In the genomic region with DNA sequence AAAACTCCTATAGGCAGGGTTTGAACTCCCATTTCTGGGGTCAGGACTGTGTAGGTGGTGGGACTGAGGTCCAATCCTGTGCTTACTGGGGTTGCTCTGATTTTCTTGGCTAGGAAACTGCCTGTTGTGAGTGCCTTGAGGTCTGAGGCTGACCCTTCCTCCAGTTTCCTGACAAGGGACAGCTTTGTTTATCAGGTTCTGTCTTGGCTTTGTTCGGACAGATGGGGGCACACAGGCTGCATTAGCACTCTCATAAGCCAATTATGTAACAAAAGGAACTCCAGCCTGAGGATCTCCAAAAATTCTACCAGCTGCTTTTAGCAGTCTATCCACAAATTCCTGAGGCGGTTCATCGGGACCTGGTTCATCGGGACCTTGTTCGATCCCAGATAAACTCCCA, we compare ENCODE assay signal across 16 mouse cellular contexts. TPM values are rescaled to one million over a fixed set of nuclear protein-coding genes. Genes with fewer than 3 reads are reported as not detected.
DNase-seq lines count a peak whose midpoint lies in the region; ATAC-seq lines count a peak whose summit lies in the region.
"Had no signal": no experiment of that assay in that cellular context is flagged by ENCODE, and none has a peak within 500 bp of the region (broad histone marks: within the 10 kb centered on the region; RNA-seq: fewer than 3 reads in every experiment).

No protein-coding gene starts in this region.

- WGBS in intestine, embryonic 16.5 days = 41% methylated on average over 5 of the region's 5 CpGs
- WGBS in intestine, embryonic 15.5 days = 41% methylated on average over 5 of the region's 5 CpGs
- WGBS in lung, embryonic 15.5 days = 17% methylated on average over 5 of the region's 5 CpGs

- no peak overlapping the region for H3K4me3 ChIP-seq in intestine, embryonic 16.5 days (ENCODE audit: low read length)
- no peak overlapping the region for H3K4me3 ChIP-seq in intestine, embryonic 15.5 days (replicated peaks)
- no peak overlapping the region for H3K4me3 ChIP-seq in lung, embryonic 15.5 days
- H3K4me3 ChIP-seq: heart, embryonic 15.5 days; limb, embryonic 10.5 days; megakaryocyte, embryonic 14.5 days; neural tube, embryonic 13.5 days had no signal

- DNase-seq in 3T3-L1 (ENCODE audit: low read depth, low spot score) (peak; percentile 43), MN1 (ENCODE audit: low spot score) (peak; percentile 29)
- DNase-seq in adrenal gland, postnatal 25 days = no peak
- DNase-seq in spleen, postnatal 14 days (ENCODE audit: low spot score in 2 of 2) = no peak
- no peak for DNase-seq in B cell, adult 2 months
- DNase-seq: cerebellum, adult 11-12 months had no signal

- no peak overlapping the region for H3K4me2 ChIP-seq in intestine, embryonic 16.5 days (ENCODE audit: low read depth, low read length)
- H3K4me2 ChIP-seq in intestine, embryonic 15.5 days (replicated peaks) = no peak overlapping the region
- no peak overlapping the region for H3K4me2 ChIP-seq in lung, embryonic 15.5 days
- H3K4me2 ChIP-seq: heart, embryonic 15.5 days; neural tube, embryonic 13.5 days had no signal

- no peak overlapping the region for H3K27ac ChIP-seq in intestine, embryonic 16.5 days (ENCODE audit: low read length)
- no peak overlapping the region for H3K27ac ChIP-seq in intestine, embryonic 15.5 days
- no peak overlapping the region for H3K27ac ChIP-seq in lung, embryonic 15.5 days
- H3K27ac ChIP-seq: heart, embryonic 15.5 days; limb, embryonic 10.5 days; neural tube, embryonic 13.5 days had no signal

- no peaks in the 10 kb centered on the region for H3K36me3 ChIP-seq in intestine, embryonic 16.5 days (ENCODE audit: control insufficient read depth, insufficient read depth, low read length)
- H3K36me3 ChIP-seq in intestine, embryonic 15.5 days = no peaks in the 10 kb centered on the region
- H3K36me3 ChIP-seq in lung, embryonic 15.5 days = no peaks in the 10 kb centered on the region
- H3K36me3 ChIP-seq: G1E; heart, embryonic 15.5 days; limb, embryonic 10.5 days; neural tube, embryonic 13.5 days had no signal

- no peaks in the 10 kb centered on the region for H3K9me3 ChIP-seq in intestine, embryonic 16.5 days (ENCODE audit: control insufficient read depth, low read length)
- H3K9me3 ChIP-seq in intestine, embryonic 15.5 days = no peaks in the 10 kb centered on the region
- H3K9me3 ChIP-seq in lung, embryonic 15.5 days = no peaks in the 10 kb centered on the region
- H3K9me3 ChIP-seq: G1E; heart, embryonic 15.5 days; limb, embryonic 10.5 days; megakaryocyte, embryonic 14.5 days; neural tube, embryonic 13.5 days had no signal

- no peak overlapping the region for H3K9ac ChIP-seq in intestine, embryonic 16.5 days (ENCODE audit: low read depth, low read length)
- no peak overlapping the region for H3K9ac ChIP-seq in intestine, embryonic 15.5 days
- H3K9ac ChIP-seq in lung, embryonic 15.5 days = no peak overlapping the region
- H3K9ac ChIP-seq: heart, embryonic 15.5 days; neural tube, embryonic 13.5 days had no signal

- H3K27me3 ChIP-seq in intestine, embryonic 16.5 days (replicated peaks; ENCODE audit: control insufficient read depth, insufficient read depth, low read length) = no peaks in the 10 kb centered on the region
- H3K27me3 ChIP-seq in intestine, embryonic 15.5 days (replicated peaks) = no peaks in the 10 kb centered on the region
- no peaks in the 10 kb centered on the region for H3K27me3 ChIP-seq in lung, embryonic 15.5 days
- H3K27me3 ChIP-seq: heart, embryonic 15.5 days; neural tube, embryonic 13.5 days had no signal

- no peaks in the 10 kb centered on the region for H3K4me1 ChIP-seq in intestine, embryonic 16.5 days (ENCODE audit: control insufficient read depth, insufficient read depth, low read length)
- no peaks in the 10 kb centered on the region for H3K4me1 ChIP-seq in intestine, embryonic 15.5 days (replicated peaks)
- H3K4me1 ChIP-seq in lung, embryonic 15.5 days = no peaks in the 10 kb centered on the region
- H3K4me1 ChIP-seq: heart, embryonic 15.5 days; limb, embryonic 10.5 days; neural tube, embryonic 13.5 days had no signal

- ATAC-seq in intestine, embryonic 16.5 days = peak; percentile 16; the same call in 1 of the 2 replicates
- ATAC-seq in intestine, embryonic 15.5 days = no peak
- peak; percentile 31; the same call in 1 of the 2 replicates for ATAC-seq in lung, embryonic 15.5 days (ENCODE audit: borderline replicate concordance, extremely low read depth, low FRiP score, low TSS enrichment)

RNA-seq across cellular contexts. Expression of gene Il5, which starts 21.8 kb away (rescaled TPM):
- polyA plus RNA-seq in intestine, embryonic 16.5 days (2015; fragmentation: Nextera tagmentation; extraction: Ambion mirVana) = not detected in 2 replicates
- polyA plus RNA-seq in intestine, embryonic 15.5 days (2015; fragmentation: Nextera tagmentation; extraction: Ambion mirVana) = not detected in 2 replicates
- polyA plus RNA-seq in lung, embryonic 15.5 days (2015; fragmentation: Nextera tagmentation; extraction: Ambion mirVana) = 0.15 TPM in 1 of 2 replicates, not detected in the other
- total RNA-seq in adrenal gland, postnatal 25 days (2021) = not detected in 2 replicates
- total RNA-seq: adrenal gland, adult 18-20 months; layer of hippocampus, adult 18-20 months had no signal
- polyA plus RNA-seq: G1E; heart, embryonic 15.5 days; limb, embryonic 10.5 days; neural tube, embryonic 13.5 days had no signal

RNA-seq across cellular contexts. Expression of gene Irf1, which starts 27.5 kb away (rescaled TPM):
- polyA plus RNA-seq in intestine, embryonic 16.5 days (2015; fragmentation: Nextera tagmentation; extraction: Ambion mirVana) = 52.9 and 58.7 TPM in 2 replicates
- 43.5 and 45.9 TPM in 2 replicates for polyA plus RNA-seq in intestine, embryonic 15.5 days (2015; fragmentation: Nextera tagmentation; extraction: Ambion mirVana)
- polyA plus RNA-seq in lung, embryonic 15.5 days (2015; fragmentation: Nextera tagmentation; extraction: Ambion mirVana) = 24.8 and 28.7 TPM in 2 replicates
- 30.4 and 33.8 TPM in 2 replicates for total RNA-seq in adrenal gland, postnatal 25 days (2021)

RNA-seq across cellular contexts. Expression of gene Gm17334, which starts 30.6 kb away (rescaled TPM):
- 0.34 and 0.81 TPM in 2 replicates for polyA plus RNA-seq in intestine, embryonic 16.5 days (2015; fragmentation: Nextera tagmentation; extraction: Ambion mirVana)
- 0.26 and 0.32 TPM in 2 replicates for polyA plus RNA-seq in intestine, embryonic 15.5 days (2015; fragmentation: Nextera tagmentation; extraction: Ambion mirVana)
- 0.22 and 0.36 TPM in 2 replicates for polyA plus RNA-seq in lung, embryonic 15.5 days (2015; fragmentation: Nextera tagmentation; extraction: Ambion mirVana)
- 1.9 TPM in 1 of 2 replicates, not detected in the other for total RNA-seq in adrenal gland, postnatal 25 days (2021)
- total RNA-seq: G1E had no signal
- polyA plus RNA-seq: G1E; heart, embryonic 15.5 days; limb, embryonic 10.5 days; neural tube, embryonic 13.5 days had no signal

RNA-seq across cellular contexts. Expression of gene Rad50, which starts 35.2 kb away (rescaled TPM):
- 24.8 and 28.5 TPM in 2 replicates for polyA plus RNA-seq in intestine, embryonic 16.5 days (2015; fragmentation: Nextera tagmentation; extraction: Ambion mirVana)
- 30.9 and 35.4 TPM in 2 replicates for polyA plus RNA-seq in intestine, embryonic 15.5 days (2015; fragmentation: Nextera tagmentation; extraction: Ambion mirVana)
- 33.4 and 33.5 TPM in 2 replicates for polyA plus RNA-seq in lung, embryonic 15.5 days (2015; fragmentation: Nextera tagmentation; extraction: Ambion mirVana)
- total RNA-seq in adrenal gland, postnatal 25 days (2021) = 19.7 and 22.0 TPM in 2 replicates

Comparison
In these comparisons a context has a peak if more than half of its experiments do, and no peak if none do; other contexts are left out.
1. DNase-seq: peak in 3T3-L1 (single experiment) and MN1 (single experiment); none in adrenal gland, postnatal 25 days (single experiment), spleen, postnatal 14 days (0 of 2) and B cell, adult 2 months (0 of 2).